Comparison of ENCODE assay signal across 15 mouse cellular contexts in genomic region chr3:97690590-97690989, GRCm38 (mm10). TPM values are rescaled to one million over a fixed set of nuclear protein-coding genes. Genes with fewer than 3 reads are reported as not detected.
DNase-seq lines count a peak whose midpoint lies in the region; ATAC-seq lines count a peak whose summit lies in the region.
"Had no signal": no experiment of that assay in that cellular context is flagged by ENCODE, and none has a peak within 500 bp of the region (broad histone marks: within the 10 kb centered on the region; RNA-seq: fewer than 3 reads in every experiment).

No protein-coding gene starts in this region.

- H3K27me3 ChIP-seq in hindbrain, embryonic 16.5 days (replicated peaks; ENCODE audit: control insufficient read depth, insufficient read depth, low read length) = no peaks in the 10 kb centered on the region
- peaks cover 7% of the 10 kb centered on the region; the same call in 1 of the 2 replicates for H3K27me3 ChIP-seq in hindbrain, embryonic 13.5 days
- H3K27me3 ChIP-seq in intestine, embryonic 15.5 days (replicated peaks) = no peaks in the 10 kb centered on the region
- no peaks in the 10 kb centered on the region for H3K27me3 ChIP-seq in forebrain, embryonic 11.5 days (ENCODE audit: control insufficient read depth, insufficient read depth, low read length)

- H3K4me3 ChIP-seq in hindbrain, embryonic 16.5 days (ENCODE audit: low read length) = no peak overlapping the region
- H3K4me3 ChIP-seq in hindbrain, embryonic 13.5 days = no peak overlapping the region
- no peak overlapping the region for H3K4me3 ChIP-seq in intestine, embryonic 15.5 days (replicated peaks)
- no peak overlapping the region for H3K4me3 ChIP-seq in forebrain, embryonic 11.5 days (ENCODE audit: low read depth, low read length)

- H3K4me1 ChIP-seq in hindbrain, embryonic 16.5 days (ENCODE audit: control insufficient read depth, insufficient read depth, low read depth, low read length) = no peaks in the 10 kb centered on the region
- H3K4me1 ChIP-seq in hindbrain, embryonic 13.5 days (replicated peaks) = peaks cover 4% of the 10 kb centered on the region; the same call in 1 of the 2 replicates
- peaks cover 9% of the 10 kb centered on the region; the same call in 1 of the 2 replicates for H3K4me1 ChIP-seq in intestine, embryonic 15.5 days (replicated peaks)
- H3K4me1 ChIP-seq in forebrain, embryonic 11.5 days (replicated peaks; ENCODE audit: control insufficient read depth, insufficient read depth, low read length) = no peaks in the 10 kb centered on the region

- no peak overlapping the region for H3K9ac ChIP-seq in hindbrain, embryonic 16.5 days (ENCODE audit: low read depth, low read length)
- no peak overlapping the region for H3K9ac ChIP-seq in hindbrain, embryonic 13.5 days
- no peak overlapping the region for H3K9ac ChIP-seq in intestine, embryonic 15.5 days
- no peak overlapping the region for H3K9ac ChIP-seq in forebrain, embryonic 11.5 days (ENCODE audit: low read length)
- H3K9ac ChIP-seq: liver, embryonic 14.5 days had no signal

- no peaks in the 10 kb centered on the region for H3K9me3 ChIP-seq in hindbrain, embryonic 16.5 days (ENCODE audit: control insufficient read depth, low read length)
- no peaks in the 10 kb centered on the region for H3K9me3 ChIP-seq in hindbrain, embryonic 13.5 days
- no peaks in the 10 kb centered on the region for H3K9me3 ChIP-seq in intestine, embryonic 15.5 days
- no peaks in the 10 kb centered on the region for H3K9me3 ChIP-seq in forebrain, embryonic 11.5 days (ENCODE audit: control insufficient read depth, low read length)

- 0 out of 2 replicates have a peak, but pooled peaks have one; percentile 43 for ATAC-seq in hindbrain, embryonic 16.5 days
- no peak for ATAC-seq in hindbrain, embryonic 13.5 days (ENCODE audit: low FRiP score)
- ATAC-seq in intestine, embryonic 15.5 days = peak; percentile 52
- ATAC-seq in activated CD4-positive, CD25-positive, alpha-beta regulatory T cell, adult 4 months = no peak
- no peak for ATAC-seq in forebrain, embryonic 11.5 days (replicated peaks; ENCODE audit: low FRiP score)

- 69% methylated on average over 7 of the region's 7 CpGs for WGBS in hindbrain, embryonic 16.5 days
- WGBS in hindbrain, embryonic 13.5 days = 68% methylated on average over 7 of the region's 7 CpGs
- 39% methylated on average over 7 of the region's 7 CpGs for WGBS in intestine, embryonic 15.5 days
- 65% methylated on average over 7 of the region's 7 CpGs for WGBS in forebrain, embryonic 11.5 days

- DNase-seq in ZHBTc4 (ENCODE audit: low read depth, low spot score) (peak; percentile 18), liver (no peak)
- peak; percentile 65 to 83 for DNase-seq in kidney, postnatal 25 days
- no peak for DNase-seq in forebrain, embryonic 11.5 days (ENCODE audit: low spot score)
- DNase-seq: adrenal gland, postnatal 36 days; cerebellum, adult 8-10 months had no signal

- H3K36me3 ChIP-seq in hindbrain, embryonic 16.5 days (ENCODE audit: control insufficient read depth, insufficient read depth, low read length) = peaks cover 36% of the 10 kb centered on the region
- H3K36me3 ChIP-seq in hindbrain, embryonic 13.5 days = peaks cover 56% of the 10 kb centered on the region
- H3K36me3 ChIP-seq in intestine, embryonic 15.5 days = no peaks in the 10 kb centered on the region
- H3K36me3 ChIP-seq in forebrain, embryonic 11.5 days (ENCODE audit: control insufficient read depth, insufficient read depth, low read length) = no peaks in the 10 kb centered on the region

- no peak overlapping the region for H3K4me2 ChIP-seq in hindbrain, embryonic 16.5 days (ENCODE audit: low read length)
- no peak overlapping the region for H3K4me2 ChIP-seq in hindbrain, embryonic 13.5 days
- peak overlapping the region; percentile 31 for H3K4me2 ChIP-seq in intestine, embryonic 15.5 days (replicated peaks)
- H3K4me2 ChIP-seq in forebrain, embryonic 11.5 days (ENCODE audit: low read depth, low read length, severe bottlenecking) = no peak overlapping the region

- H3K27ac ChIP-seq in hindbrain, embryonic 16.5 days (ENCODE audit: low read depth, low read length) = no peak overlapping the region
- H3K27ac ChIP-seq in hindbrain, embryonic 13.5 days = no peak overlapping the region
- no peak overlapping the region for H3K27ac ChIP-seq in intestine, embryonic 15.5 days
- no peak overlapping the region for H3K27ac ChIP-seq in forebrain, embryonic 11.5 days (ENCODE audit: low read depth, low read length)
- H3K27ac ChIP-seq: kidney, postnatal 0 days; liver, embryonic 14.5 days had no signal

RNA-seq across cellular contexts. Expression of gene Gm17651, which starts 16.1 kb away (rescaled TPM):
- polyA plus RNA-seq in hindbrain, embryonic 16.5 days (2015; fragmentation: Nextera tagmentation; extraction: Ambion mirVana) = not detected in 2 replicates
- polyA plus RNA-seq in hindbrain, embryonic 13.5 days (2015; fragmentation: Nextera tagmentation; extraction: Ambion mirVana) = not detected in 2 replicates
- polyA plus RNA-seq in intestine, embryonic 15.5 days (2015; fragmentation: Nextera tagmentation; extraction: Ambion mirVana) = not detected in 2 replicates
- polyA plus RNA-seq in activated CD4-positive, CD25-positive, alpha-beta regulatory T cell, adult 4 months (2017; shearing (Covaris generic)) = not detected
- polyA plus RNA-seq in forebrain, embryonic 11.5 days (2014; fragmentation: Nextera tagmentation; extraction: Ambion mirVana) = not detected in 2 replicates
- polyA plus RNA-seq: C2C12; heart, embryonic 14.5 days; kidney, postnatal 0 days; liver, embryonic 14.5 days; stomach, embryonic 16.5 days had no signal

RNA-seq across cellular contexts. Expression of gene Prkab2, which starts 32.6 kb away (rescaled TPM):
- 17.5 and 18.7 TPM in 2 replicates for polyA plus RNA-seq in hindbrain, embryonic 16.5 days (2015; fragmentation: Nextera tagmentation; extraction: Ambion mirVana)
- polyA plus RNA-seq in hindbrain, embryonic 13.5 days (2015; fragmentation: Nextera tagmentation; extraction: Ambion mirVana) = 9.2 and 9.7 TPM in 2 replicates
- polyA plus RNA-seq in intestine, embryonic 15.5 days (2015; fragmentation: Nextera tagmentation; extraction: Ambion mirVana) = 6.7 and 6.8 TPM in 2 replicates
- polyA plus RNA-seq in activated CD4-positive, CD25-positive, alpha-beta regulatory T cell, adult 4 months (2017; shearing (Covaris generic)) = 1 to 10 TPM; 1.7 to 2.2 TPM
- polyA plus RNA-seq in forebrain, embryonic 11.5 days (2014; fragmentation: Nextera tagmentation; extraction: Ambion mirVana) = 6.8 and 7.6 TPM in 2 replicates

Comparison
In these comparisons a context has a peak if more than half of its experiments do, and no peak if none do; other contexts are left out.
1. ATAC-seq: peak in hindbrain, embryonic 16.5 days (single experiment) and intestine, embryonic 15.5 days (single experiment); none in hindbrain, embryonic 13.5 days (single experiment), activated CD4-positive, CD25-positive, alpha-beta regulatory T cell, adult 4 months (single experiment) and forebrain, embryonic 11.5 days (single experiment).
2. DNase-seq: peak in ZHBTc4 (single experiment) and kidney, postnatal 25 days (2 of 2); none in forebrain, embryonic 11.5 days (single experiment) and liver (single experiment).